Mouse (Mus musculus): ENCODE measurements around the gene Prrt1. TPM values are rescaled to one million over a fixed set of nuclear protein-coding genes. Genes with fewer than 3 reads are reported as not detected.

The Prrt1 gene
- 1 to 10 TPM; 1.4 to 2.2 TPM for polyA plus RNA-seq (2017; shearing (Covaris generic))

DNA sequence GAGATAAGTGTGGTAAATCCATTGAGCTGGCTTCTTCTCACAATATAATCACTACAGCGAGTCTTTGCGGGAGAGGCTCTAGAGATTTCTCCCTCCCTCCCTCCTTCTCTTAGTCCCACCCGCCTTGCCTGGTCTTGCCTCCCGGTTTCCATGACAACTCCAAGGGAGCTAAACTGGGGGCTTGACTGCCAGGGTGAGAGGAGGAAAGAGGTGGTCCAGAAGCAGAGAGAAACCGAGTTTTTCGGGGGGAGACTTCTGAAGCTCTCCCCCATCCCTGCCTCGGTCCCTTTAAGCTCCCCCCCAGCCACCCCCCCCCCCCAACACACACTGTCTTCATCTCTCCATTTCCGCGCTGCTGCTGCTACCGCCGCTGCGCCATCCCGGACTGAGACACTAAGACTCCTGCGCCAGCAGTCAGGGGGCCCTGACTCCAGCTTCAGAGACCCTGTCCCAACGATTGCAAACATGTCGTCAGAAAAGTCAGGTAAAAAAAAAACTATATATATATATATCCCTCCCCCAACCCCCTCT lies at the start of gene Prrt1:
Gene Prrt1, plus strand, starts transcription at position 313 of the 531 bp plus-strand sequence.
- no peak for ATAC-seq

DNA sequence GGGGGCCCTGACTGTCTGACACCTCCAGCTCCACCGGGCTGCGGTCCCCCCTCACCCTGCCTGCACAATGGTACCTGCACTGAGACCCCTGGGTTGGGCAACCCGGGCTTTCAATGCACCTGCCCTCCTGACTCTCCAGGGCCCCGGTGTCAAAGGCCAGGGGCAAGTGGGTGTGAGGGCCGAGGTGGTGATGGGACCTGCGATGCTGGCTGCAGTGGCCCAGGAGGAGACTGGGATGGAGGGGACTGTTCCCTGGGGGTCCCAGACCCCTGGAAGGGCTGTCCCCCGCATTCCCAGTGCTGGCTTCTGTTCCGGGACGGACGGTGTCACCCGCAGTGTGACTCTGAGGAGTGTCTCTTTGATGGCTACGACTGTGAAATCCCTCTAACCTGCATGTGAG lies 46.8 kb upstream of the Prrt1 start:
- ATAC-seq = no peak

DNA sequence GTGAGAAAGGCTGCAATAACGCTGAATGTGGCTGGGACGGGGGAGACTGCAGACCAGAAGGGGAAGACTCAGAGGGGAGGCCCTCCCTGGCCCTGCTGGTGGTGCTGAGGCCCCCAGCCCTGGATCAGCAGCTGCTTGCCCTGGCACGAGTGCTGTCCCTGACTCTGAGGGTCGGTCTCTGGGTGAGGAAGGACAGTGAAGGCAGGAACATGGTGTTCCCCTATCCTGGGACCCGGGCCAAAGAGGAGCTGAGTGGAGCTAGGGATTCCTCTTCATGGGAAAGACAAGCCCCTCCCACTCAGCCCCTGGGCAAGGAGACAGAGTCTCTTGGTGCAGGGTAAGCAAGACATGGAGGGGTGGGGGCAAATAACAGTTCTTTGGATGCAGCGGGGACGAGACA lies 45.9 kb upstream of the Prrt1 start:
- no peak for ATAC-seq

DNA sequence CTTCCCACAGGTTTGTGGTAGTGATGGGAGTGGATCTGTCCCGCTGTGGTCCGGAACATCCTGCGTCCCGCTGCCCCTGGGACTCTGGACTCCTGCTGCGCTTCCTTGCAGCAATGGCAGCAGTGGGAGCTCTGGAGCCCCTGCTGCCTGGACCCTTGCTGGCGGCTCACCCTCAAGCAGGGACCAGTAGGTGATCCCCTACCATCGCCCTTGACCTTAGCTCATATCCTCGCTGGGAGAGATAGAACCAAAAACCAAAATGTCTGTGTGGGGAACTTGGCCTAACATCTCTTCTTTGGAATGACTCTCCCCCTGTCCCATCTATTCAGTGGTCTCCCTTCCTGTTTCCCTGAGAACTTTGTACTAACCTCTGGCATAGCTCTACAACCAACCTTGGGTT lies 45.5 kb upstream of the Prrt1 start:
- ATAC-seq = no peak

DNA sequence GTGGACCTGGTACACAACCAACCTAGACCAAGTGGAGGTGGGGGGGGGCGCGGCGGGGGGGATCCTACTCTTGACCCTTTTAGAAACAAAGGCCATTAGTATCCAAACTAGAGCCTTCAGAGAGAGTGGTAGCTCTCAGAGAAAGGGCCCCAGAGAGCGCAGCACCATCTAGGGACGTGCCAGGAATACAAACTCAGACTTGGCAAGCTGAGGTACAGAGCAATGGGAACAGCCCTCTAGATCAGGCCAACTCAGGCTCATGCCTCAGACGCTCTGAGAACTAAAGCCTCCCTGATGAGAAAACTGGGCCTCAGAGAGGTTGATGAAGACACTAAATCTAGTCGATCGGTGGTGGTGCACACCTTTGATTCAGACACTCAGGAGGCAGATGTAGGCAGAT lies 44.2 kb upstream of the Prrt1 start:
- ATAC-seq = no peak

DNA sequence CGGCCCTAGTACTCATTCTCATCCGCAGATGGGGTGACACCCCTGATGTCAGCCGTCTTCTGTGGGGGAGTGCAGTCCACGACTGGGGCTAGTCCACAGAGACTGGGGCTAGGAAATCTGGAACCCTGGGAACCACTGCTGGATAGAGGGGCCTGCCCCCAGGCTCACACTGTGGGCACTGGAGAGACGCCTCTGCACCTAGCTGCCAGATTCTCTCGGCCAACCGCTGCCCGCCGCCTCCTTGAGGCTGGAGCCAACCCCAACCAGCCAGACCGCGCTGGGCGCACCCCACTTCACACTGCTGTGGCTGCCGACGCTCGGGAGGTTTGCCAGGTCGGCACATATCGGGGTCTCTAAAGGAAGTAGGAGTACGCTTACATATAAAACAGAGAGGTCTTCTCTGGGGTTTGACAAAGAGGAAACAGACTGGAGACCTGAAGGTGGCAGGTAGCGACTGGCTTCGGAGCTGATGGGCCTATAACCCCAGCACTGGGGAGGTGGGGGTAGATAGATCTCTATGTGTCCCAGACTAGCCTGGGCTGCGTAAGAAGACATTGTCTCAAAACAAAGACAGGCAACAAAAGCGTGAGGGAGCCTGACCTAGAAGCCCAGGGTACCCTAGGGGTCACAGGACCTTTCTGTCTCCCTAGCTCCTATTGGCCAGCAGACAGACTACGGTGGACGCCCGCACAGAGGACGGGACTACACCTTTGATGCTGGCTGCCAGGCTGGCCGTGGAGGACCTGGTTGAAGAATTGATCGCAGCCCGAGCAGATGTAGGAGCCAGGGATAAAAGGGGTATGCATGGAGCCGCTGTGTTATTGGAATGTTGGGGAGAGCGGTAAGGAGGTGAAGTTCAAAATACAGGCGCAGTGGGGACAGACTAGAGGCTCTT lies 43.2 kb upstream of the Prrt1 start:
- ATAC-seq = no peak

DNA sequence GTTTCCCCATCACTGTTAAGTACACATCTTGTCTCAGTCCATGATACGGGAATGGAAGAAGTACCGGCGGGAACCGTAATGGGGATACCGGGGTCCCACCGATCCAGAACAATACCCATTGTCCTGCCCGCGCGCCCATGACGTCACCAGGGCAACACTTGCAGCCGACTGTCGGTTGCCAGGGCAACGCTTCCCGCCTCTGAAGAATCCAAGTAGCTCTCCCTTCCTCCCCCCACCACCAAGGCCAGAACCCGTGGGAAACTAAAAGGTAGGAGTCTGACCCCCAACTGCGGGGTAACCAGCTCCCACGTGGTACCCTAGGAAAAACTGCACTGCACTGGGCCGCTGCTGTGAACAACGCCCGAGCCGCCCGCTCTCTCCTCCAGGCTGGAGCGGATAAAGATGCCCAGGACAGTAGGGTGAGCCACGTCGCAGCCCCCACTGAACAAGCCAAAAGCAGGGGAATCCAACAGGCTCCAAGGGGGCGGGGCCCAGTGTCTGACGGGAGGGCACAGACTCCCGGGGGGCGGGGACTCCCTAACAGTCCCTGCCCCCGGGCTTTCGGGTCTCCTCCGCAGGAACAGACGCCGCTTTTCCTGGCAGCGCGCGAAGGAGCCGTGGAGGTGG lies 42.4 kb upstream of the Prrt1 start:
- peak; percentile 60 for ATAC-seq

DNA sequence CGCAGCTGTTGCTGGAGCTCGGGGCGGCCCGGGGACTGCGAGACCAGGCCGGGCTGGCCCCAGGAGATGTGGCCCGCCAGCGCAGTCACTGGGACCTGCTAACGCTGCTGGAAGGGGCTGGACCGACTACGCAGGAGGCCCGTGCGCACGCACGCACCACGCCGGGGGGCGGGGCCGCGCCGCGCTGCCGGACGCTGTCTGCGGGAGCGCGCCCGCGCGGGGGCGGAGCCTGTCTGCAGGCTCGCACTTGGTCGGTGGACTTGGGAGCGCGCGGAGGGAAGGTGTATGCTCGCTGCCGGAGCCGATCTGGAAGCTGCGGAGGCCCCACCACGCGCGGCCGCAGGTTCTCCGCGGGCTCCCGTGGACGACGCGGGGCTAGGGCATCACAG lies 41.9 kb upstream of the Prrt1 start:
- ATAC-seq = peak; percentile 77

GRCm38 (mm10) chr17:34587814-34588213 lies 41.5 kb upstream of the Prrt1 start:
- ATAC-seq = no peak

GRCm38 (mm10) chr17:34588767-34589166 lies 40.6 kb upstream of the Prrt1 start:
- ATAC-seq = no peak

DNA sequence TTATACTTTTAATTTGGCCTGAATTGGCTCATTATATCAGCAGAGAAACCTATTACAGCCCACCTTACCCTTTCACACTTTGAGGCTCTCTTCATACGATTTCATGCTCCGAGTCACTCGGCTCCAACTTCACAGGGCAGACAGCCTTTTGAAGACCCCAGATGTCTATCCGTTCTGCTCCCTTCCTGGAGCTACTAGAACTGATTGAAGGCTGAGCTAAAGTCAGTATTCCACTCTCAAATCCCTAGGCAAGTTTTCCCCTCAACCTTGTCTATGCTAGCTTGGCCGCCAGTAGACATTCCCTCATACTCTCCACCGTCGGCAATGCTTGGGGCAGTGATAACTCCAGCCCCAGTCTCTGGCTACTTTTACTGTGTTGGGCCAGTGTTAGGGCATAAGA lies 40.1 kb upstream of the Prrt1 start:
- ATAC-seq = no peak

- ATAC-seq = peak; percentile 51
Observed at GRCm38 (mm10) chr17:34589681-34590101, 39.6 kb upstream of the Prrt1 start, which contains the start of gene Gpsm3. Gene Gpsm3, plus strand, starts transcription at chr17:34589806.

DNA sequence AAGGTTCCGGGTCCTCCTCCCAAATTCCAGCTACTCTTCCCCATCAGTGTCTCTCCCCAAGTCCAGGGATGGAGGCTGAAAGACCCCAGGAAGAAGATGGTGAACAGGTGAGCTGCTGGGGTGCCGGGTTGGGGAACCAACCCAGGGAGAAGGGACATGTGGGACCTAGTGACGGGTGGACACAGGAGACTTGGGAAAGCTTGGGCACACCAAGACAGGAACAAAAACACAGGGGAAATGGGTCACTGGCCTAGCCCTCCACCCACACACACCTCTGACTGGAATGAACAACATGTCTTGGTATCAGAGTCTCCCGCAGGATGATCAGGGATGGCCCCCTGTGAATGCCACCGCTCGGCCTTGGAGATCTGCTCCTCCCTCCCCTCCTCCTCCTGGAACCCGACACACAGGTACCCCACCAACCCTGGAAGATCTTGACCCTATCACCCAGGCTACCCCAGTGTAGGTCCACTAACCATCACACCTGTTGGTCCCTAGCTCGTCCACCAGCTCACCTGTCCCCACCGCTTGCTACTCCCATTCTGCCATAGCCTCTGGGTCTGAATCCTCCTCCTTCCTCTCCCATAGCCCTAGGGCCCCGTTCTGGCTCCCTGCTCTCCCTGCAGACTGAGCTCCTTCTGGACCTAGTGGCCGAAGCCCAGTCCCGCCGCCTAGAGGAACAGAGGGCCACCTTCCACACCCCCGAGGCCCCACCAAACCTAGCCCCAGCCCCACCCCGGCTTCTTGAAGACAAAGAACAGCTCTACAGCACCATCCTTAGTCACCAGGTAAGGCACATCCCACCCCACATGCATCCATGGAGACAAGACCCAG lies 39.0 kb upstream of the Prrt1 start:
- ATAC-seq = no peak

GRCm38 (mm10) chr17:34591029-34591993 lies 38.0 kb upstream of the Prrt1 start, which contains the start of gene Pbx2:
Gene Pbx2, plus strand, starts transcription at chr17:34591266.
- ATAC-seq = no peak

DNA sequence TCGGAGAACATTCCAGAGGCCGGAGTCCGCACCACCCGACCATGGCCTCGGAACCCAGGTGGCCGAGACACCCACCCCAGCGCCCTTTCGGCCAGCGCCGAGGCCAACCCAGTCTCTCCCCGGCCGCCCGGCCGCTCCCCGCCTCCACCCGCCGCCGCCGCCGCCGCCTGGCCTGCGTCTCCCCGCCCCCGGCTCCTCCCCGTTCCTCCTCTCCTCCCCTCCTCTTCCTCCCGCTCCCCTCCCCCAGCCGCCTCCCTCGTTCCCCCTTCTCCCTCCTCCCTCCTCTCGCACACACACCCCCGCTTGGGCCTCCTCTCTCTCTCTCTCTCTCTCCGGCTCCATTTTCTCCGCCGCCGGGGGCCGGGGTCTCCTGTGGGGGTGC lies 37.3 kb upstream of the Prrt1 start:
- peak; percentile 48 for ATAC-seq

DNA sequence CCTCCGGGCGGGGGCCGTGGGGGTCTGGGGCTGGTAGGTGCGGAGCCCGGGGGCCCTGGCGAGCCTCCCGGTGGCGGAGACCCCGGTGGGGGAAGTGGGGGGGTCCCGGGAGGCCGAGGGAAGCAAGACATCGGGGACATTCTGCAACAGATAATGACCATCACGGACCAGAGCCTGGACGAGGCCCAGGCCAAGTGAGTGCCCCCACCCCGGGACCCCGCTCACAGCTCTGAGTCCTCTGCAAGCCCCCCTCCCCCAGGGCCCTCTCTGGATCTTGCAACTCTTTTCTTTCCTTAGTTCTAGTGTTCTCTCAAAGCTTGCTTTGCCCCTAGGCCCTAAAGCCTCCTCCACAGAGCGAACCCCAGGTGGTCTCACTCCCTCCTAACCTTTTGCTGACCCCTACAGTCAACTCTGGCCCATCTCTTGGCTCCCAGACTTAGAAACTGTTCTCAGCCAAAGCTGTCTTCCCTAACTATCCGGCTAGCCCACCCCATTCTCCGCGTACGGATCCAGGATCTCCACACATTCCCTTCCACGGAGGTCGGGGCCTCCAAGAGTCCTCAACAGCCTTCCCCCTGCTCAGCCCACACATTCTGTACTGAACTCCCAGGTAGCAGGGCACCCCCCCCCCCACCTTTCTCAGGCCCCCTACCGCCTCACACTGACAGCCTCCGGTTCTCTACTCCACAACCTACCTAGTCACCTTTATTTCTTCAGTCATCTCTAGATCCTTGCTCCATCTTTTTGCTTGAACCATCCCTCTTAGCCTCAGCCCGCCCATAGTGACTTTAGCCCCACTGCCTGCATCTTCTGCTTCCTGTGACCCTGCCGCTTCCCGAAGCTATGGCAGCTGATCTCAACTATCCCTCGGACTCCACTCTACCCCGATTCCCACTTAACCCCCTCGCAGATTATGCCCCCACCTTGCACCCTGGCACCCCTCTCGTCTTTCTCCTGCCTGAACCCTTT lies 36.5 kb upstream of the Prrt1 start:
- no peak for ATAC-seq

GRCm38 (mm10) chr17:34593752-34594525 lies 35.4 kb upstream of the Prrt1 start:
- no peak for ATAC-seq

DNA sequence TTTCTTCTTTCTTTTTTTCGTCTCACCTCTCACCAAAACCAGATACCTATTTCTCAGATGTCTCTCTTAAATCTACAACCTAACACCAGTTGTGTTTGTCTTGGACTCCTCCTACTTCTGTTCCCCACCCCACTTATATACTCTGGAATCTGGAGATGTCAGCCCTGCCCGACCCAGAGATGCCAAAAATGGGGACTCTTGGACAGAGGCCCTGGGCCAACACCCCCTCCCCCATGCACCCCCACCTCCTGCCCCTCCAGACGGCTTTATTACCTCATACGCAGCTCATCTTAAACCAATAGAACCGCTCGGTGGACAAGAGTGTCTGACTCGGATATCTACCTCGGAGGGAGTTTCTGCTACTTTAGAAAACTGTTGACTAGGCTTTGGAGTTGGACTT lies 33.2 kb upstream of the Prrt1 start:
- no peak for ATAC-seq

DNA sequence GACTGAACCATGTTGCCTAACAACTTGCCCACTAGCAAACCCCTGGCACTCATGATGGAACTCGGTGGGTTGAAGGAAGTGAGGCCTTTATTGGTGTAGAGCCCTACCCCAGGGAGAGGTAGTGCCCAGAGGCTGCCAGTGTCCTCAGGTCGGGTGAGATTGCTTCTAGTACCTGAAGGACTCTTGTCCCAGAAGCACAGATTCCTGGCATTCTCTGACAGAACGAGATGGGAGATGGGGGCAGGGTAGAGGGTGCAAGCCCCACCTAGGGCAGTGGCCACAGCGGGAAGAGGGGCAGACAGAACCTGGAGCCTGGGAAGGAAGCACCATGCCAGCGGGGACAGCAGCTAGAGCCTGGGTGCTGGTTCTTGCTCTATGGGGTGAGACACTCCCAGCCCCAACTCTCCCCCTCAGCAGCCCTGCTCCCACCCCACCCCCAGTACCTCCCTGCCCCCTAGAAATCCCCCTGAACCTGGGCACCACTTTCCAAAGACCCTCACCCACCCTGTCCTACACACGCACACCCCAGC lies 31.7 kb upstream of the Prrt1 start, which contains the start of gene Ager:
Gene Ager, plus strand, starts transcription at position 297 of the 530 bp plus-strand sequence.
- ATAC-seq = no peak
